Mouse (Mus musculus) heart, postnatal 14 days (tissue): Measurements from ENCODE around the gene Kdr. TPM values are rescaled to one million over a fixed set of nuclear protein-coding genes. Genes with fewer than 3 reads are reported as not detected.

Experiments used
- DNase-seq, 2 experiments: peaks; one replicate each; pipeline ENCODE4 v3.0.0; 2021 to 2022
- intact Hi-C: fragments of 180-260 bp; cut with DNase I; formaldehyde crosslinking; loops from one replicate; pipeline ENCODE4 v1.15.1; 2025
- long read RNA-seq, 2 experiments: library from polyadenylated mRNA; stranded (forward); transcript quantifications; one replicate each; pipeline ENCODE4 v2.0.0; 2021
- total RNA-seq, 2 experiments: library from RNA; stranded (reverse); gene quantifications; 2 replicates each; pipeline ENCODE4 v1.2.3; 2021

The Kdr gene
- total RNA-seq: 100 to 1,000 TPM in 1 of 2 experiments, 10 to 100 TPM in 1; 89.7 to 101 TPM
- long read RNA-seq, experiment 1, full-length matches to known transcripts: 33 of 55 reads
- long read RNA-seq, experiment 1, partial matches to known transcripts: 21 of 55 reads
- long read RNA-seq, experiment 1, other reads (novel, unspliced or antisense): 1 of 55 reads
- long read RNA-seq, experiment 2, full-length matches to known transcripts: 31 of 59 reads
- long read RNA-seq, experiment 2, partial matches to known transcripts: 13 of 59 reads
- long read RNA-seq, experiment 2, other reads (novel, unspliced or antisense): 15 of 59 reads

DNA sequence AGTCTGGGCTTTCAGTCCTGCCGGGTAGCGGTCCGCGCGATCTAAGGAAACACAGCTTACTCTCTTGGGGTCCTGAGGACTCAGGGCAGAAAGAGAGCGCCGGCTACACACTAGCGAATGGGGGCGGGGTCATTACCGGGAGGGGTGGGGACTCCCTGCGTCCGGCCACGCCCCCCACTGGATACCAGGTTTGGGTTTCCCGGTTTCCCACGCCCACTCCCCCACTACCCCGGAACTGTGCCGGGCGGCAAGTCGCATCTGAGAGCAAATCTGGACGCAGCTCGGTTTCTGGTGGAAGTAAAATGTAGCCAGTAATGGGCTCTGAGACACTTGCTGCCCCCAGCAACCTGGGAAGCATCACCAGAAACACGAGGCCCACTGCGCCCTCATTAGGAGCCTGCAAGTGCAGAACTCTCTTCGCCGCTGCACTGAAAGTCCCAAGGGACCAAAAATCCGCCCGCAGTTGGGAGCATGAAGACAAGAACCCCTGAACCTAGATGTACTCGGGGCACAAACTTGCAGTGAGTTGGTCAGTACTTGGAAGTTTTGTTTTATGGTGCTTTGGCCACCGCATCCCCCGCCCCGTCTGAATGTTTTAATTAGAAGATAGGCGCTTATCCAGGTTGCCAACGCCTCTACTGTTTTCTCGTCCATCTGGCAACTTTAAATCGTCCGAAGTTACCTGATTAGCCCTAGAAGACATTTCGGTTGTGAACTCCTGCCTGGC is at the start of gene Kdr:
Gene Kdr, minus strand, starts transcription at position 85 of the 727 bp plus-strand sequence.
- intact Hi-C loops: loop anchor here (2.0 to 10.0 kb wide), 3 partner anchors 36 to 136 kb away; no protein-coding TSS in a partner anchor
- DNase-seq: peak; percentile 81 to 83

DNA sequence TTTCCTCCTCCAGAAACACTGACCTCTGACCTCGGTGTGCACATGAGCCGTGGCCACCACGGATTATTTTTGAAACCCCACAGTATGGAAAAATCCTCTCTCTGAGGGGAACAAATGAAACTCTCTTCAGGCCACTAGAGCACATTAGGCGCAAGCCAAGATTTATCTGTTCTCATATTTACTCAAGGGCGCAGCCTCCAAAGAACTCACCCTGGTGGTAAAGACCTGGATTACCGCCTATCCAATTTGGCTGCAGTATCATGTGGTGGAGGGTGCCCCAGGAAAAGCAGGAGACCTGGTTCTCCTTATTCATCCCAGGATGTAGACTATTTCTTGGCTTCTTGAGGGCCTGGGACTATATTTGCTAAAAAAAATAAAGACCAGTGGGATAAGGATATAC is 48.5 kb upstream of the Kdr start:
- DNase-seq: no peak
- intact Hi-C loops: loop anchor here (2.0 to 10.0 kb wide), 4 partner anchors 50 to 388 kb away; no protein-coding TSS in a partner anchor

DNA sequence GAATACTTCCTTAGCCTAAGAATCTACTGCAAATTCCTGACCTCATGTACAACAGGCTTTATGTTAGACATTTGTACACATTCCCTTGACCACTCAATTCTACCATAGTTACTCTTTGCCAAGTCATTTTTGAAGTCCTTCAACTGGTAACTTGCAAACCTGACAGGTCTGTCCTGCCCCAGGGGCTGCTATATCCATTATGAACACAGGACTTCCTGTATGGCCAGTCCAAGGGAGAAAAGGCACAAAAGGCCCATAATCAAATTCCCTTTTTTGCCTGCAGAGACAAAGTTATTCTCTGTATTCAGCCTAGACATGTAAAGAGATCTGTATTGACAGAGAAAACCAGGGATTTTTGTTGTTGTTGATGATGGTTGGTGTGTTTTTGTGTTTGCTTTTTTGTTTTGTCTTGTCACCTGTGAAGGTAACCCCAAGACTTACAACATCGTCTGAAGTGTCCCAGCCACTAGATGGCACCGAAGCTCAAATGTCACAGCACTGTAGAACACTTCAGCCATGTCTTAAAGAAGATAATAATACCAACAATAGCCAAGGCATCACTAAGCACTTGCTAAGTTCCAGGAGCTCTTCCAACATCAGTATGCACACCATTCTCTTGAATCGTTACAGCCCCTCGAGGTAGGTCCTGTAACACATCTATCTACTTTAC is 47.9 kb upstream of the Kdr start:
- DNase-seq: peak; percentile 49 to 59

DNA sequence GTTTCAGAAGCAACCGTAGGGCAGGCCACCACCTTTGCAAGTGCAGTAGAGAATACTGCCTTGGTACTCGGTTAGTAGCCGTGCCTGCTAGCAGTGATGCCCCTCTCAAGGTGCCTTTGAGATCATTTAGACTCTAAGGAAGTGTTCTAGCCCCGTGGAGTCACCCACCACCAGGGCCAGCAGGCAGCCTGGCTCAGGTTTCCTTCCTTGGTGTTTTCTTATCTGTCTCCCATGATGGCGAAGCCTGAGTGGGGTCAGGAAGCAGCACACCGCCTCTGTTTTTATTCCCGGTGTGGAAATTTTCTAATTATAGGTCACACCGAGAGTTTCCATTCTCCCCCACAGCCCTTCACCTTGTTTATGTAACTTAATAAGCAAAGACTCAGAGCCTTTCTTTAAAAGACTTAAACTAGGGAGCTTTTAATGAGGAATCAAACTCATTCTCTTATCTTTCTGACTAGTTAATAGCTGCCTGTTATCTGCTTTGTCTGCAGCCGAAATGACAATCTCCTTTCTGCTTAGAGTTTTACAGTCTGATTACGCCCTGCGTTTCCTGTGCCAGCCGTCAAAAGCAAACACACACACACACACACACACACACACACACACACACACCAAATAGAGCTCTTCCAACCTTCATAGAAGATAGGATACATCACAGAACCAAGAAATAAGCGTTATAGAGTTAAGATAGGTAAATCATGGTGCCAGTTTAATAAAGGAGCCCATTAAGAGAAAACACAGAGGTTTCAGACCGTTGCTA is 44.9 kb upstream of the Kdr start:
- intact Hi-C loops: loop anchor here (10.0 kb wide), 1 partner anchor 392 kb away; no protein-coding TSS in a partner anchor
- peak in 1 of 2 experiments; percentile 12 for DNase-seq

More for the DNA sequence above, 47.9 kb upstream of the Kdr start:
- intact Hi-C loops: loop anchor here (2.0 to 10.0 kb wide), 4 partner anchors 49 to 389 kb away; no protein-coding TSS in a partner anchor

DNA sequence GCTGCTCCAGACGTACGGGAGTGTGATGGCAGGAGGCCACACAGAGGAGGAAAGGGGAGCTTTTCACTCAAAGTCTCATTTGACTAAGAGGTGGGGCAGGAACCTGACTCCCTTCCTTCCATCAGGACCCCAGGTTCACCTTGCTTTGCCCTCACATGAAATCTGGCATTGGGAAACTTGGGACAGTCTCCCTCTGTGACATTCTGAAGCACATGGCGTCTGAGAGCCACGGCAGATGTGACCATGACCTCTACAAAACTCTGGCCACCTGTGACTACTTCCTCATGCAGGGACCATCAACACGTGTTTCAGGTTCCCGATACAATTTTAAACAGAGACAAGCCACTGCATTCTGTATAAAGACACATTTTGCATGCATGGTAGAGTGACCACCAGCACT is 44.2 kb upstream of the Kdr start:
- DNase-seq: no peak
- intact Hi-C loops: loop anchor here (10.0 kb wide), 1 partner anchor 392 kb away; no protein-coding TSS in a partner anchor

DNA sequence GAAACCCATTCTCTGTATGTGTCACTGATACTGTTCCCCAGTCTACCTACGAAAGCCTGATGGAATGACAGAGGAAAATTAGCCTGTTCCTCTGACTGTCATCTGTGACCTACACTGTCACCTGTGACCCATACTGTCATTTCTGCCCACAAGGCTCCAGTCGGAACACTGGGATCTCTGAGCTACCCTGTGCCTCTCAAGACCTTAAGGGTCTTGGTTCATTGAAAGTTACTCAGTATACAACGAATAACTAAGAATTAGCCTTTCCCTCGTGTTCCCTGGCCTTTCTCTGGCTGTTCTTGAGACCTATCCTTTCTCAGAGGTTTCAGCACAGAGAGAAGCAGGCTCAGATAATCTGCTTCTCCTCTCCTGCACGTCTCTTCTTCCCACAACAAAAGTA is 40.1 kb upstream of the Kdr start:
- intact Hi-C loops: no loop called here
- DNase-seq: no peak

DNA sequence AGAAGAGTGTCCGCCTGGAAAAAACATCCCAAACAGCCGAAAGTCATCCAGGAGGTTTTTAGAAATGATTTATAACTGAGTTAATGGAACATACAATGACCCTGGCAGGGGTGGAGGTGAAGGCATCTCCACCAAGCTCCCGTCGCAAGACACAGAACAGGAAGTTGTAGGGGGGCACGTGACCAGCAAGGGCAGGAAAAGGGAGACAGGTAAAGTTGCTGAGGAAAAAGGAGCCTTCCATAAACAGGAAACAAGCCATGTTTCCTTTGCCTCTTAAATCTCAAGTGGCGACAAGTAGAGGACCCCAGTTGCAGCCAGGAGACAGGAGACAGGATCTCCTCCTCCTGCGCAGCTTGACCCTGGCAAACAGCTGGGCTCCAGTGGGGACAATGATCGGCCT is 37.8 kb upstream of the Kdr start:
- DNase-seq: no peak
- intact Hi-C loops: no loop called here

DNA sequence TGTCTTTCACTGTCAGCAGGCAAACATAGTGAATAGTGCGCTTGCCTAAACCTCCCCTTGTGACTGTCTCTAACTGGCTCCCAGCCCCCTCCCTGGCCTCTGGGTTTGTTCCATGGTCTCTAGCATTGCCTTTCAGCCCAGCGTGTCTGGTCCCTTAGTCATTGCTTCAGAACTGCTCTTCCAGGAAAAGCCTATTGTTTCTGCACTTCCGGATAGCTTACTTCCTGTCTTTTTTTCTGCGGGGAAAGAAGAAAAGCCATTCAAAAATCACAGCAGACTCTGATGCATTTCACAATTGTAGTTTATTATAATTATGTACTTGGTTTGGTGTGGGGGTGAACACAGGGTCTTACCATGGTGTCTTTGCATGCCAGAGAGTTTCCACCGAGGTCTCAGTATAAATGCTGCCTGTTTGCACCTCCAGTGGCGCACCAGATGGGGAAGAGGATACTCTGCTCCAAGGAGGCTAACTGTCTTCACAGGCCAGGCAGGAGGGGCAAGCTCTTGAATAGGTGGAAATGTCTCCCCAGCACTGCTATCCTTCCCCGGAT is 35.7 kb upstream of the Kdr start:
- DNase-seq: peak; percentile 40
- intact Hi-C loops: loop anchor here (2.0 kb wide), 1 partner anchor 35 kb away; the partner anchor contains the start of gene Kdr

DNA sequence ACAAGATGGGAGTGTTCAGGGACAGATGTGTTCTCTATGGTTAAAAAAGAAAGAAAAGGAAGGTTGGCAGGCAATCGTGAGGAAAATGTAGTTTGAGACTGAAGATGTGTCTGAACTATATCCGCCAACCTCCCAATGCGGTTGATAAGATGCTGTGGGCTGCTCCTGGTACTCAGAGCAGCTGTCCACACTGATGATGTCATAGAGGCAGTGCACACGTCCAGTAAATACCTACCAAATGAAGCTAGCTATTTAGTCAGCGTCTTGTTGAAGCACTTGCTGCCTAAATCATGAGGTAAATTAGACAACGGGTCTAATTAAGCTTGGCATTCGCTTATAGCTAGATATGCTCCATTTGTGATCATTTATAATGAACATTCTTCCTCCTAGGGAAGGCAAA is 28.1 kb upstream of the Kdr start:
- intact Hi-C loops: no loop called here
- DNase-seq: no peak

DNA sequence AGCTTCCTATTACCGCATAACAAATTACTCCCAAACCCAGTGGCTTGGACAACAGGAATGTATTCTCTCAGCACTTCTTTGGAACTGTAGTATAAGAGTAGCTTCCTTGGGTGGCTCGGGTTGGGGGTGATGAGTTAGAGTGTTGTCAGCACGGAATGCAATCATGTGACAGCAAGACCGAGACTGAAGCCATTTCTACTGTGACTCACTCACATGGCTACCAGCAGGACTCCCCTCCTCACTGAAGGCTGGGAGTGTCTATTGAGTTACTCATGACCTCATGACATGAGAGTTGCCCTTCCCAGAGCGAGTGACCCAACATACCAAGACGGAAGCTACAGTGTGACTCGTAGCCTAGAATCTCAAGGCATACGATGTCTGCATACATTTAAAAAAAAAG is 12.0 kb upstream of the Kdr start:
- intact Hi-C loops: no loop called here
- DNase-seq: no peak

DNA sequence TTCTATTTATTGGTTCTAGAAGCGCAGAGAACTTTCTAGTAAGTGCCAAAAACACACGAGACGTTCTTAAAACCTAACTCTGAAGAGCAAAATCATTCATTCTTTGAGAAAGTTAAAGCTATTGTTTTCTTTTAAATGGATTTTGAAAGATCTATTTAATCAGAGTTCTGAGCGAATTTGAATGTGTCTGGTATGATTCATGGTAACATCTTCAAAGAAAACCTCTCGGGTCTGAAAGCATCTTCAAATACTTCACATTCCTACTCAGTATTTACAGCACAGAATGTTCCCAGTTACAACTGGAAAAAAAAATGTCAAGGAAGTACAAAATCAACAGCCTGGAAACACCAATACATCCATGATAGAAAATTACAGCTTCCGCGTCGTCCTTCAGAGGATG is 9.3 kb upstream of the Kdr start:
- DNase-seq: no peak
- intact Hi-C loops: no loop called here

DNA sequence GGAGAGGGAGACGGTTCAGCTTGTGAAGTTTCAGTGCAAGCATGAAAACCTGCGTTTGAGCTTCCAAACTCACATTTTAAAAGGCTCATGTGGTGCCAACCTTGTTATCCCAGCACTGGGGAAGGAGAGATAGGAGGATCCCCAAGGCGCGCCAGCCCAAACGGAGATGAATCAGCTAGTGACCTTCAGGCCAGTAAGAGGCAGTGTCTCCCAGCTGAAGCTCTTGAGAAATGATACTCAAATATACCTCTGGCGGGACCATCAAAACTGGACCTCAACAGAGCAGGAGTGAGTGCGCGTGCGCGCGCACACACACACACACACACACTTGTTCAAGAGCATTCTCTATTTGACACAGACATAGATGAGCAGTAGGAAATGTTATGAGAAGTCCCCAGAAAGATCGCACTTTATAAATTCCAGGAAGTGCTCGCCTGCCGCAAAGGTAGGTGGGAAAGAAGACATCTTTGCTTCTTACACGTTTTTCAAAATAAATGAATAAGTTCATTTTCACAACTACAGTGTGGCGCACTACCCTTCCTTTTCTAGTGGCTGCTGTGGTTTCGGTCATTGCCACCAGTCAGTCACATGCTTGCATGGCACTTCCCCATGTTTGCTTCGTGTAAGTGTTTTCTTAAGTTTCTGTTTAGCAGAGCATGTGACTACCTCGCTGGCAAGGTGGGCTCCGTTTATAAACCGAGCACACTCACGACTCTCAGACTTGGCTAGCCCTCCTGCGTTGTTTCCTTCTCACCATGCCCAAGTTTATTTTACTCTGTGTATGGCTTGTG is 2.5 kb upstream of the Kdr start:
- DNase-seq: no peak
- intact Hi-C loops: no loop called here

DNA sequence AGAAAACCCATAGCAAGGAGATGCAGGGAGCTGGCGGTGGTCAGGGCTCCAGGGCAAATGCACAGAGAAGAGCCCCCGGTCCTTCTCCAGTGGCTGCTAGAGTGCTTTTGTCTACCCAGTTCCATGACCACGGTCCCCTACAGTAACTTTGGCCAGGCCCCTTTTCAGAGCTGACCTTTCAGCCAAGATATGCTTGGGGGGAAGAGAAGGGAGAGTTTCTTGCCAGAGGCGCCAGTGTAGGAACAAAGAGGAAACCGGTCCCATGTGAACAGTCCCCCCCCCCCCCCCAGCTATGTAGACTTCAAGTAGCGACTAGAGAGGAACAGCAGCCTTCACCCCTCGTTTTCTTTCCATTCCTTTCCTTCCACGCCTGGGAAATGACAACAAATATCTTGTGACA is 850 bp upstream of the Kdr start:
- intact Hi-C loops: loop anchor here (2.0 to 10.0 kb wide), 3 partner anchors 36 to 136 kb away; no protein-coding TSS in a partner anchor

DNA sequence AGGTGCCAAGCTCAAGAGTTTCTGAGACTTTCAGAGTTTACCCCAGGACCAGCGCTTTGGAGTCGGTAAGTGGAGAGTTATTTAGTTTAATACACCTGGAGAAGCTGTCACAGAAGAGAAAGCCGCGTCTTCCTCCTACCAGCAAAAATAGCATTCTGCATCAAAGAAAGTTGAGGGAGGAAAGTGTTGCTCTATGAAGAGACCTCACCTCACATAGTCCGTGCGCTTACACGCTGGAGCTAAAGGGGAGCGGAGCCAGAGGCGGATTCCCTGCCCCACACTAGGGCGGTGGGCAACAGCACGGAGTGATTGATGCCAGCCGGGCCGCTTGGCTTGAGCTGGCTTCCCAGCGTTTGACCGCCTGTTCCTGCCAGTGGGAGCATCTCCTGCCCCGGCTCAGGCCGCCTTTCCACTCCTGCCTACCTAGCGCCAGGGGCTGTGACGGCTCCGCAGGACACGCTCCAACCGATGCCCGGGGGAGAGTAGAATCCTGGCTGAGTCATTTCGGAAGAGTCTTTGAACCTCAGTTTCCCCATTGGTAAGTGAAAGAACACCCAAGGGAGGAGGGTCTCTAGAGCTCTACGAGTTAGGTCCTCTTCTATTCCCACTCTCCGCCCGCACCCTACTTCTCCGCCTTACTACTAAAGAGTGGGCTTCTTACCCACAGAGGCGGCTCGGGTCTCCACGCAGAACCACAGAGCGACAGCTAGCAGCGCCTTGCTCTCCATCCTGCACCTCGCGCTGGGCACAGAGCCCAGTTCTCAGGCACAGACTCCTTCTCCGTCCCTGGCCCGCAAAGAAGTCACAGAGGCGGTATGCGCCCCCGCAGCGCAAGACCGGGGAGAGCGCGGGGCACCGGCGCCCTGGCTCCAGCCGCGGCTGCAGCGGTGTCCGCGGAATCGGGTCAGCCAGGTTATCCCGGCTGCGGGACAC is 551 bp downstream of the Kdr start:
- intact Hi-C loops: loop anchor here (2.0 to 10.0 kb wide), 5 partner anchors 37 to 137 kb away; no protein-coding TSS in a partner anchor
- DNase-seq: peak in 1 of 2 experiments; percentile 57

More for the DNA sequence above, 850 bp upstream of the Kdr start:
- DNase-seq: peak in 1 of 2 experiments; percentile 29

DNA sequence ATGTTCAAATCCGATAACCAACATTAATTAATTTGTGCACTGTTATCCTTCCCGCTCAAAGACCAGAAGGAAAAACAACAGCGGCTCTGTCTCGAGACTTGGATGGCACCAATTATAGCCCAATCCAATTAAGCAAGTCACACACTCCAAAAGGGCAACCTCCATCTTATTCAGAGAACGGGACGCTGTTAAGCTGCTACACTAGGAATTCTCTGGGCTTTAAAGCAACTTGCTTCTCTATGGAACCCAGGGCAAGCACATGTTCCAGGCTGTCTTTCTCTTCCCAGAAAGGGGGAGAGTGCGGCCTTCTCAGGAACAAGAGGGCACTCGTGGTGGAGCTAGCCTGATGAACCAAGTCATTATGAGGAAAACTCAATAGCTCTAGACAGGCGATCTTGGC is 1.6 kb downstream of the Kdr start:
- no peak for DNase-seq

DNA sequence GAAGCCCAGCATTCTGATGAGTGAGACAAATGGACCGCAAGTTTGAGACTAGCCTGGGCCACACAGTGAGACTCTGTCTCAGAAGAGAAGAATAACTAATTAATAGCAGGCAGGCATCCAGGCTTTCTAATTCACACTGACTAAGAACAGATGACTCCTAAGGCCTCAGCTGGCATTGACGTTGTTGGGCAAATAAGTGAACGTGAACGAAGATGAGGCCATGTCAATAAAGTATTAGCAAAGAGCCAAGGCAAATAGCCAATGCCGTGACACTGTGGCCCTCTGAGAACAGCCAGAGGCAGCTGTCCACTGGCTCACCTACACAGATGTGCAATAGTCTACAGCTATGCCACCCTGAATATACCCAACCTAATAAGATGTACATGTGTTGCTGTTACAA is 2.9 kb downstream of the Kdr start:
- no peak for DNase-seq
- intact Hi-C loops: loop anchor here (10.0 kb wide), 1 partner anchor 139 kb away; no protein-coding TSS in a partner anchor

More for the DNA sequence above, 1.6 kb downstream of the Kdr start:
- intact Hi-C loops: loop anchor here (2.0 to 10.0 kb wide), 3 partner anchors 50 to 138 kb away; no protein-coding TSS in a partner anchor

DNA sequence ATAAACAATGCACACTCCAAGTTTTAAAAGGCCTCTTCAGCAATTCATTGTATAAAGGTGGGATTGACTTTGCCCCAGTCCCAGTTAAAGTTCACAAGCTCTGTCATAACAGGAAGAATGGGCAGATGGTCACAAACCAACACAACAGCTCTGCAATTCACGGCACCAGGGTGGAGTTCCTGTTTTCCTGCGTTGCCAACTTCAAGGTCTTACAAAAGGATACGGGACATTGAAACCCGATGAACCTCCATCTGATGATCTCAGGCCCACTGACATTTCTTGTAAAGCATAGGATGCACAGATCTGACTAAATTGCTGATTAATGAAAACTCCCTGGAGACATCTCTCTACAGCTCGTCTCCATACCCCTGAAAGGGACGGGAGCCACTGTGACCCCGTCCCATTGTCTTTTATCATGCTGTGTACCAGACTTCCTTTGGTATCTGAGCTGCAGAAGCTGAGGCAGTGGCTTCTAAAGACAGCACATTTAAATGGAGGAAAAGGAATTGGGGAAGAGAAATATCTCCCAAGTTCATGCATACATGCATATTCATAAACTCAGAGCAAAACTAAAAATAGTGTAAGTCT is 3.6 kb downstream of the Kdr start:
- no peak for DNase-seq
- intact Hi-C loops: loop anchor here (5.0 to 10.0 kb wide), 2 partner anchors 37 to 140 kb away; no protein-coding TSS in a partner anchor
